Mouse (Mus musculus): ENCODE data around the gene Grap. TPM values are rescaled to one million over a fixed set of nuclear protein-coding genes. Genes with fewer than 3 reads are reported as not detected.

The Grap gene
- polyA plus RNA-seq, 1 experiment: 5.8 TPM

GRCm38 (mm10) chr11:61676216-61676854 lies 23.3 kb downstream of the Grap start:
- Histone ChIP-seq H3K4me3 (ENCODE audit: insufficient read depth, low read depth, low read length) (no peak overlapping the region), H3K4me1 (ENCODE audit: control insufficient read depth, insufficient read depth, insufficient read length, low read length) (no peaks in the 10 kb centered on the region), H3K27ac (replicated peaks; ENCODE audit: low read depth, low read length) (no peak overlapping the region)

GRCm38 (mm10) chr11:61677709-61678108 lies 24.6 kb downstream of the Grap start:
- no peak overlapping the region for H3K4me3 ChIP-seq (ENCODE audit: insufficient read depth, low read depth, low read length)
- H3K27ac ChIP-seq (replicated peaks; ENCODE audit: low read depth, low read length): no peak overlapping the region
- no peaks in the 10 kb centered on the region for H3K4me1 ChIP-seq (ENCODE audit: control insufficient read depth, insufficient read depth, insufficient read length, low read length)

- no peak overlapping the region for H3K4me3 ChIP-seq (ENCODE audit: insufficient read depth, low read depth, low read length)
- peaks cover 5% of the 10 kb centered on the region for H3K4me1 ChIP-seq (ENCODE audit: control insufficient read depth, insufficient read depth, insufficient read length, low read length)
- no peak overlapping the region for H3K27ac ChIP-seq (replicated peaks; ENCODE audit: low read depth, low read length)
These were observed 26.2 kb downstream of the Grap start for GRCm38 (mm10) chr11:61679091-61679866.

- H3K4me1 ChIP-seq (ENCODE audit: control insufficient read depth, insufficient read depth, insufficient read length, low read length): peaks cover 9% of the 10 kb centered on the region
- no peak within 1 kb of the TSS for H3K27ac ChIP-seq (replicated peaks; ENCODE audit: low read depth, low read length)
These were observed 31.1 kb downstream of the Grap start, which contains the start of gene Fam83g for GRCm38 (mm10) chr11:61683907-61684731. Gene Fam83g (plus strand): TSS chr11:61684091.

GRCm38 (mm10) chr11:61685119-61685725 lies 32.2 kb downstream of the Grap start:
- H3K27ac ChIP-seq (replicated peaks; ENCODE audit: low read depth, low read length): no peak overlapping the region
- peak overlapping the region; percentile 65 for H3K4me3 ChIP-seq (ENCODE audit: insufficient read depth, low read depth, low read length)
- peaks cover 9% of the 10 kb centered on the region for H3K4me1 ChIP-seq (ENCODE audit: control insufficient read depth, insufficient read depth, insufficient read length, low read length)

More at GRCm38 (mm10) chr11:61683907-61684731, 31.1 kb downstream of the Grap start, which contains the start of gene Fam83g:
- H3K4me3 ChIP-seq (ENCODE audit: insufficient read depth, low read depth, low read length): peak within 1 kb of the TSS; percentile 65

- peaks cover 9% of the 10 kb centered on the region for H3K4me1 ChIP-seq (ENCODE audit: control insufficient read depth, insufficient read depth, insufficient read length, low read length)
- no peak overlapping the region for H3K27ac ChIP-seq (replicated peaks; ENCODE audit: low read depth, low read length)
- no peak overlapping the region for H3K4me3 ChIP-seq (ENCODE audit: insufficient read depth, low read depth, low read length)
These were observed 33.1 kb downstream of the Grap start for GRCm38 (mm10) chr11:61686141-61686540.

- Histone ChIP-seq H3K27ac (replicated peaks; ENCODE audit: low read depth, low read length) (no peak overlapping the region), H3K4me1 (ENCODE audit: control insufficient read depth, insufficient read depth, insufficient read length, low read length) (peaks cover 9% of the 10 kb centered on the region), H3K4me3 (ENCODE audit: insufficient read depth, low read depth, low read length) (no peak overlapping the region)
These were observed 33.9 kb downstream of the Grap start for GRCm38 (mm10) chr11:61686906-61687453.

- H3K4me1 ChIP-seq (ENCODE audit: control insufficient read depth, insufficient read depth, insufficient read length, low read length): peaks cover 9% of the 10 kb centered on the region
- H3K27ac ChIP-seq (replicated peaks; ENCODE audit: low read depth, low read length): no peak overlapping the region
- H3K4me3 ChIP-seq (ENCODE audit: insufficient read depth, low read depth, low read length): no peak overlapping the region
These were observed 34.5 kb downstream of the Grap start for GRCm38 (mm10) chr11:61687595-61687994.

- Histone ChIP-seq H3K4me3 (ENCODE audit: insufficient read depth, low read depth, low read length) (no peak overlapping the region), H3K27ac (replicated peaks; ENCODE audit: low read depth, low read length) (no peak overlapping the region), H3K4me1 (ENCODE audit: control insufficient read depth, insufficient read depth, insufficient read length, low read length) (no peaks in the 10 kb centered on the region)
These were observed 39.9 kb downstream of the Grap start for GRCm38 (mm10) chr11:61692996-61693395.

GRCm38 (mm10) chr11:61698852-61699251 lies 45.8 kb downstream of the Grap start:
- Histone ChIP-seq H3K4me1 (ENCODE audit: control insufficient read depth, insufficient read depth, insufficient read length, low read length) (no peaks in the 10 kb centered on the region), H3K27ac (replicated peaks; ENCODE audit: low read depth, low read length) (no peak overlapping the region), H3K4me3 (ENCODE audit: insufficient read depth, low read depth, low read length) (no peak overlapping the region)

GRCm38 (mm10) chr11:61699460-61699859 lies 46.4 kb downstream of the Grap start:
- no peak overlapping the region for H3K27ac ChIP-seq (replicated peaks; ENCODE audit: low read depth, low read length)
- H3K4me3 ChIP-seq (ENCODE audit: insufficient read depth, low read depth, low read length): no peak overlapping the region
- no peaks in the 10 kb centered on the region for H3K4me1 ChIP-seq (ENCODE audit: control insufficient read depth, insufficient read depth, insufficient read length, low read length)

GRCm38 (mm10) chr11:61699933-61700332 lies 46.9 kb downstream of the Grap start:
- no peaks in the 10 kb centered on the region for H3K4me1 ChIP-seq (ENCODE audit: control insufficient read depth, insufficient read depth, insufficient read length, low read length)
- no peak overlapping the region for H3K27ac ChIP-seq (replicated peaks; ENCODE audit: low read depth, low read length)
- H3K4me3 ChIP-seq (ENCODE audit: insufficient read depth, low read depth, low read length): no peak overlapping the region

- no peak overlapping the region for H3K4me3 ChIP-seq (ENCODE audit: insufficient read depth, low read depth, low read length)
- no peak overlapping the region for H3K27ac ChIP-seq (replicated peaks; ENCODE audit: low read depth, low read length)
- H3K4me1 ChIP-seq (ENCODE audit: control insufficient read depth, insufficient read depth, insufficient read length, low read length): no peaks in the 10 kb centered on the region
These were observed 48.6 kb downstream of the Grap start for GRCm38 (mm10) chr11:61701696-61702095.

GRCm38 (mm10) chr11:61702494-61702893 lies 49.4 kb downstream of the Grap start:
- H3K4me1 ChIP-seq (ENCODE audit: control insufficient read depth, insufficient read depth, insufficient read length, low read length): no peaks in the 10 kb centered on the region
- no peak overlapping the region for H3K4me3 ChIP-seq (ENCODE audit: insufficient read depth, low read depth, low read length)
- H3K27ac ChIP-seq (replicated peaks; ENCODE audit: low read depth, low read length): no peak overlapping the region
